Mouse (Mus musculus): Measurements from ENCODE around the gene Arfgap3.
"Not testable (repeated sequence)": the region's sequence is repeated elsewhere in the genome, so short reads cannot be mapped to it uniquely, and the experiment has no call there.

Arfgap3 gene

DNA sequence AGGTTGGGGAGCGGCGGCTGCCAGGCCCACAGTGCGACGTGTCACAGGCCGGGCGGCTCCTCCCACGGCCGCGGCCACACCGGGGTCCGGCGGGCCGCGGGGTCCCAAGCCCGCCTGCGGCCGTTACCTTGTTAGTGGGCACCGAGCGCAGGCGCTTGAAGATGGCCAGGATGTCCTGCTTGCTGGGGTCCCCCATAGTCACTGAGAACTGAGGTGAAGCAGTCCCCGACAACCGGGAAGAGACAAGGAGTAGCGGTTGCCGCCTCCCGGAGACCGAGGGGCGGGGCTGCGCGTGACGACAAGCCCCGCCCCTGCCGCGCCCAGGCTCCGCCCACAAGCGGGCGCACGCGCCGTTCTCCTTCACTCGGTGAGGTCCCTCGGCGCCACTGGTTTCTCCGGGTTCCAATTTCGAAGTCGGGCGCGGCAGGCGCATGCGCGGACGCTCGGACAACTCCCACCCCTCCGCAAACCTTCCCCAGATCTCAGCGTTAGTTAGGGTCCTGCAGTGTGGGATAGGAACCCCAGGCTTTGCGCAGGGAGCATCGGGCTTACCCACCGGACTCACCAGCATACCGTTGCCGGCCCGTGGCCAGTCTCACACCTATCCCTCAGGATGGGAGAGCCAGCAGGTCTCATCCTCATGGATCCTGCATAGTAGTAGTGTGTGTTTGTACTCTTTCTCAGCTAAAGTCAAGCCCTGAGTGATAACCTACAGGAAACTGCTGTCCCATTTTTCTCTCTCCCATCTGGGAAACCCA is at the start of gene Arfgap3:
Gene Arfgap3, minus strand, starts transcription at position 294 of the 758 bp plus-strand sequence.
- DNase-seq = peak; percentile 96

DNA sequence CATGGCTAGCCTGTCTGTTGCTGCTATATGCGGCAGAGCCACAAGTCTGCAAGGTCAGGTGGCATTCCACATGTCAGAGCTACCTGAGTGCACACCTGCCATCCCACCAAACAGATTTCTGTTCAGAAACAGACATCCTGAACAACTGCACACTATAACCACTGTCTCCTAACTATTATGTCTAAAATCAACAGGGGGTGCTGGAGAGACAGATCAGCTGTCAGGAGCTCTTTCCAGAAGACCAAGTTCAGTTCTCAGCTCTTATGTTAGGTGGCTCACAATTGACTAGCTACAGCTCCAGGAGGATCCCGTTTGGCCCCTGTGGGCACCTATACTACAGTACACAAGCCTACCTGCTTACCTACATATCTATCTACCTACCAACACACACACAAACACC is 42.7 kb upstream of the Arfgap3 start:
- DNase-seq = no peak

DNA sequence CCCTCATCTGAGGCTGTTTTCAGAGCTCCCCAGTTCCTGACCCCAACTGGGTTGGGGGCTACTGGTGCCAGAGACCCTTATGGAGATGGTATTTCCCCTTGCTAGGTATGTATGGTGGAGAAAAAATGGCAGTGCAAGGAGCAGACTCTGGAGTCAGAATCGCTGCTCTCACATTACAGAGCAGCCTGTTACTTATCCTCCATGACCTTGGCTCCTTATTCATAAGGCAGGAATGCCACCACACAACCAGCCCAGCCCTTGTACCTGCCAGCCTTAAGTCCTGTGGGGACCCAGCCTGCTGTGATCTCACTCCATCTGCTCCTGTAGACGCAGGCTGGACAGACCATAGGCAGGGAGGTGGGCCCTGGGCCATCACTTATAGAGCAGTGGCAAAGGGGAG is 37.9 kb upstream of the Arfgap3 start:
- no peak for DNase-seq

DNA sequence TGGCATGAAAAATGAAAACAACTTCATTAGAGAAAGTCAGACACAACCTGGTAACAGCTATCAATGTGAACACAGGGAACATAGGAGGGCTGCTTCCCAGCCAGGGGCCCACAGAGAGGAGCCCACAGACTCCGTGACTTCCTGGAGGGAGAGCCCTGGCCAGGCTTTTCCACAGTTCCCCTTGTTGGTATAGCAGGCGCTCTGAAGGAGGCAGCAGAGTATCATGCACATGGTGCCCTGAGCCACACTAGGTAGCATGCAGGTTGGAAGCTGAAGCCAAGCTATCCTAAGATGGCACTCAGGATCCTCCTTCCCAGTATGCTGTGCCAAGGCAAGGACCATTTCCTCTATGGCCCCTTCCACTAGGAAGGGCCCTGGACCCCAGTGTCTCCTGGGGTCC is 33.6 kb upstream of the Arfgap3 start:
- no peak for DNase-seq

DNA sequence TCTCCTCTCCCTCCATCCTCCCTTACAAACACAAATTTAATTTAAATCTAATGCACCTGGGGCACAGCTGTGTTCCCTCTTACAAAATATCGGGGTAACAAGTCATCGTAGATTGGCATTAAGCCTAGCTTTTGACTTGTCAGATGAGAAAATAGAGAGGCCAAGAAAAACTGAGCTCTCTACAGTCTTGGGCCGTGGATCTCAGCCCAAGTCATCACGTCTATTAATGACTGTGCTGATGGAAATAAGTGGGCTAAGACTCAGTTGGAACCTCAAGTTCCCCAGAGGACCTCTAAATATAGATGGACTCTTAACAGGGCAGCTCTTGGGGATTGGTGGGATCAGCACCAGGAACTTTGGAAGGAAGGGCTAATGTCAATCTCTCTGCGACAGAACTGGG is 33.1 kb upstream of the Arfgap3 start:
- DNase-seq = no peak

DNA sequence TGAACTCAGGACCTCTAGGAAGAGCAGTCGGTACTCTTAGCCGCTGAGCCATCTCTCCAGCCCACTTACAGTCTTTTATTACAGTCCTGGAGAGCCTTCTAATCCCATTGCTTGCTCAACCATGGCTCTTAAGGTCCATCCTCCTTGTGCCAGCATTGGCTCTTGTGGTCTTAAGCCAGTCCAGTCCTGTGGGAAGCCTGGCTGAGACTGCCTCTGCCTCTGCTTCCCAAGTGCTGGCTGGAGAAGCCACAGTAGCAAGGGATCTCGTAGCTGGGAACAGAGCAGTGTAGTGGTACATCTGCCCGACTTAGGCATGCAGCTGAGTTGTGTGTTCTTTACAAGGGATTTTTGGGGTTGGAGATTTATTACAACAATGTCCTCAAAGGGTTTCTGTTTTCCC is 32.4 kb upstream of the Arfgap3 start:
- no peak for DNase-seq

DNA sequence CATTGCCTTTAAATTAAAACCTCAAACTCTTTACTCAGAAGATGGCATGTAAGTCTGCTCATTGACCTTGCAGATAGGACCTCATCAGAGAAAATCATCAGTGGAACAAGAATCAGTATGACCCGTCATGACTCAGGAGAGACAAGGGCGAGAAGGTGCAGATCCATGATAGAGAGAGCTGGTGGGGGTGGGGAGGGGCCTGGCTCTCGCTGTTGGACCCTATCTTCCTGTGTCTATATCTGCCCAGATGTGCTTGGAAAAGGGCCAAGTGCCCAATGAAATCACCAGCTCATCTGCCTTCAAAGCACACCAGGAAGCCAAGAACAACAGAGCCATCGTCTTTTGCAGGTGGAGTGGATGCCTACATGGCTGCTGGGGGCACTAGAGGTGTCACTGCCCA is 27.1 kb upstream of the Arfgap3 start:
- no peak for DNase-seq

DNA sequence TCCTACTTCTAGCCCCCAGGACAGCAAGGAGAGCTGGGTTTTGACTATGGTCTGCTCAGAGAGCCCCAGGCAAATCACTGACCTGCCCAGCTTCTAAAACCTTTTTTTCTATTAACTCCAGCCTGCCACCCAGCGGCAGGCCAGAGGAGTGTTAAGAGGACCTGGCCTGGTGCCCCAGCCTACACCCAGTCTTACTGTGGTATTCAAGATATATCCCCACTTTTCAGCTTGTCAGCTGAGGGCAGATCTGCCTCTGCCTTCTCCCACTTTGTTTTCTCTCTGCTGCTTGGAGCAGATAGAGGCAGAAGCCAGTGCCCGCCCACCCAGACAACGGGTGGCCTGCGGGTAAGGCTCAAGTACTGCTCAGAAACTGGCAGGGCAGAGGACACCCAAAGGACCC is 25.1 kb upstream of the Arfgap3 start:
- DNase-seq = peak; percentile 12

DNA sequence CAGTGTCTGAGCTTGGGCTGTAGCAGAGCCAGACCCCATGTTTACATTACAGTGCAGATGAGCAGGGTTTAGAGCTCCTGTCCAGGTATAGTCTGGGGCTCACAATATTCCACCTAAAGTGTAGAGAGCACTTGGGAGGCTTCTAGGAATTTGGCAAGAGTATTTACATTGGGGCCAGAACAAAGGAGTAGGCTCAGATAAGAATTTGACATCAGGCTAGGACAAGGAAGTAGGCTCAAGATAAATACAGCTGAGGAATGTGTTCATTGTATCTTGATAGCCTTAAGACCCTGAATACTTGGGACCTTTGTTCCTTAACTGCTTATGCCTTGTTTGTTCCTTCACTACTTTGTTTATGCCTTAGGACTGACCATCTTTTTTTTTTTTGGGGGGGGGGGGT is 24.0 kb upstream of the Arfgap3 start:
- DNase-seq = no peak

DNA sequence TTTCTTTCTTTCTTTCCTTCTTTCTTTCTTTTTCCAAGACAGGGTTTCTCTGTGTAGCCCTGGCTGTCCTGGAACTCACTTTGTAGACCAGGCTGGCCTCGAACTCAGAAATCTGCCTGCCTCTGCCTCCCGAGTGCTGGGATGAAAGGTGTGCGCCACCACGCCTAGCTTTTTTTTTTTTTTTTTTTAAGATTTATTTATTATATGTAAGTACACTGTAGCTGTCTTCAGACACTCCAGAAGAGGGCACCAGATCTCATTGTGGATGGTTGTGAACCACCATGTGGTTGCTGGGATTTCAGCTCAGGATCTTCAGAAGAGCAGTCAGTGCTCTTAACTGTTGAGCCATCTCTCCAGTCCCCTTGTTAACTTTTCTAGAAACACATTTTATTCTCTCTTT is 18.7 kb upstream of the Arfgap3 start:
- DNase-seq = not testable (repeated sequence)

DNA sequence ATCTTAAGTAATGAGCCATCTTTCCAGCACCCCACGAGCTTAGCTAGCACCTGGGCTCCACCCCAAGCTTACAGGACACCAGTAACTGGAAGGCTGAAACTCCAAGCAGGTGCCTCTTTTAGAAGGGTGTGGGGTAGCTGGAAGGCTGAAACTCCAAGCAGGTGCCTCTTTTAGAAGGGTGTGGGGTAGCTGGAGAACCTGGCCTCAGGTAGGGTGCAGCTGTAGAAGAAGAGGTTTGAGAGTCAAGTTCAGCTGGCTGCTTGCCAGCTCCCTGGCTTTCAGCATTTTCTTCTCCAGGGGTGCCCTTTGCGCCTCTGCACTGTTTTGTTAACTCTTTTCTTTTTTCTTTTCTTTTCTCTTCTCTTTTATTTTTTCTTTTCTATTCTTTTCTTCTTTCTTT is 18.2 kb upstream of the Arfgap3 start:
- no peak for DNase-seq

DNA sequence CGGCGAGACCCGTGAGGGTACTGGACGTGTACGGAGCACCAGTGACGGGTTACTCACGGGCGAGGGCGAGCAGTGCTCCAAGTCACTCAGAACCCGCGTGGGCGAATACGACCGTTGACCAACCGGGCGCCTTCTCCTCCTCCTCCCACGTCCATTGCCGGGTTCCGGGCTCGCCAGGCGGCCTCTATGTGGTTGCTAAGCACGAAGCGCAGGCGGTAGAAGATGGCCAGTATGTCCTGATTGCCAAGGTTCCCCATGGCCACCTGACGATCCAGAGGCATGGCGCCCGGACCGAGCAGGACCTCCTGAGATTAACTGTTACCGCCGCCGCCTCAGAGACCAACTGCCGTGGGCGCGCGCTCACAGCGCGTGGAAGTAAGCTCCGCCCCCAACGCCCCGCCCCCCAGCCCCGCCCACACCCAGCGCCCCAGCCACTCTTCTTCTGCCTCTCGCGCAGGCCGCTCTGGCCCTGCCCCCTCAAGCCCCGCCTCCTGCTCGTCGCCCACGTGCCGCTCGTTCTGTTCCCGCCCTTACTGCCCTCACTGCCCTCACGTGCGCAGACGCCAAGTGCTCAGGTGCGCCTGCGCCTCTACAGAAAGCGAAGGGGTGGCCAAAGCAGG is 17.0 kb upstream of the Arfgap3 start:
- peak; percentile 42 for DNase-seq

DNA sequence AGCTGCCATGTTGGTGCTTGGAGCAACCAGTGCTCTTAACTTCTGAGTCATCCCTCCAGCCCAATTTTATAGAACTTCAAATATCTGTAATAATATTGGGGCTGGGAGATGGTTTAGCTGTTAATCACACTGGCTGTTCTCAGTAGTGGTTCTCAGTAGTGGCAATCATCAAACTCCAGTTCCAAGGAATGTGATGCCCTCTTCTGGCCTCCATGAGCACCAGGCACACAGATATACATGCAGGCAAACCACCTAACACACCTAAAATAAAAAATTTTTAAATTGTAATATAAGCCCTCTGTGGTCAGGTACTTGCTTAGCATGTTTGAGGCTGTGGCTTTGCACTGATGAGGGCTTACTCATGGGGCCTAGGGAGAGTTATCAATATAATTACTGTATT is 15.7 kb upstream of the Arfgap3 start:
- no peak for DNase-seq

DNA sequence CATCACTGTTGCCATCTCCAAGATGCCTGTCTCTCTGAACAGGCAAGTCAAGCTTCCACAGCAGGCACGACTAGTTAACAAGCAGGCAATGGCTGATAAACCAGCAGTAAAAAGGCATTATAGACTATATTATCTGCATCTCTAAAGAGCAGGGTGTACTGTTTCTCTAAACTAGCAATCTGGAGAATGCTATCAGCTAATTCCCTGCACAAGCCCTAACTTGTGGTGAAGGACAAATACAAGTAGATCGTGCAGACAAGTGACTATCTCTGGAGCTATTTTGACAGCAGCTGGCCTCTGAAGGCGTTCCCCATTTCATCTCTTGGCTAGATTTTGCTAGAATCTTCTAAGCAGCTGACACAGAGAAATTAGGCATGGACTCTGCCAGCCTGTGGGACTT is 14.1 kb upstream of the Arfgap3 start:
- DNase-seq = no peak

DNA sequence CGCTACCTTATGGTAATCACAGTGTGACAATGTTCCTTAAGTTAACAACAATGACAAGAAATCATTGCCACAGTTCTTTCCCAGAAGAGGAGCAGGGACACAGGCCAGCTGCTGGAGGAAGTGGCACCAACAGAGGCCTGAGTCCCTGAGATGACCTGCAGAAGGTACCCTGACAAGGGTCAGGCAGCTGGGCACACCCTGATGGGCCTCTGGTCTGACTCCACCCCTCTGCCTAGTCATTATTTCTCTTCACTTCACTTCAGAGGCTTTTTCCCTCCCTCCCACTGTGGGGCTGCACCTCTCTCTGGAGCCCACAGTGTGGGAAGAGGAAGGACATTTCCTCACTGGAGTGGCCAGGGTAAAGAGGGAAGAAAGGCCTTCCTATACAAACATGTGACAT is 12.8 kb upstream of the Arfgap3 start:
- not testable (repeated sequence) for DNase-seq

DNA sequence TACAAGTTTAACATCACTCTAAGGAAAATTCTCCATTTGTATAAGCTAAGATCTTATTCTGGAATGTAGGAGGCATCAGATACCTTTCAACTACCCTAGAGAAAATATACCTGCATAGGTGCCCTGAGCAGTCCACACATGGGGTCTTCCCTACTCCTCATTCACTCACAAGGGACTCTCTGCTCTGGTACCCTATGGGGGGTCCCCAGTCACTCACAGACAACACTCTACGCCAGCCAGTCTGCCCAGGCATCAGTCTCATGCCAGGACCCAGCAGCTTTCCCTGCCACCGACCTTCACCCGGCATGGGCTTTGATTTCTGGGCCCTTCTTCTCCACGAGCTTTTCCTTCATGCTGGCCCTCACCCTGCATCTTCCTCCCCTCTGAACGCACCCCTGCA is 10.9 kb upstream of the Arfgap3 start:
- not testable (repeated sequence) for DNase-seq

DNA sequence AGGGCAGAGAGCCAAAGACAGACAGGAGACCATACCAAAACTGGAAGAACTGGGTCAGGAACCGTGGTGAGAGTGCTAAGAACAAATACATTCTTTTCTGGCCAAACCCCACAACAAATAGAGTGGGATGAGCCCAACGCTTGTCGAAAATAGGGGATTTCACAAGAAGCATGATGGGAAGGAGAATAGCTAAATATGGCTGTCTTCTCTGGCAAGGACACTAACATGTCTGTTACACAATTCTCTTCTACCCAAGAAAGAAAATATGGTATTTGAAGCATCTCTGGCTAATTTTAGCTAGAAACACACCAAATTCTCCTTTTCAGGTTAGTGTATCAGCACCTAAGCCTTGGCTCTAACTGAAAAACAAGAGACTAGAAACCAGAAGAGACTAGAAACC is 10.1 kb upstream of the Arfgap3 start:
- DNase-seq = no peak

DNA sequence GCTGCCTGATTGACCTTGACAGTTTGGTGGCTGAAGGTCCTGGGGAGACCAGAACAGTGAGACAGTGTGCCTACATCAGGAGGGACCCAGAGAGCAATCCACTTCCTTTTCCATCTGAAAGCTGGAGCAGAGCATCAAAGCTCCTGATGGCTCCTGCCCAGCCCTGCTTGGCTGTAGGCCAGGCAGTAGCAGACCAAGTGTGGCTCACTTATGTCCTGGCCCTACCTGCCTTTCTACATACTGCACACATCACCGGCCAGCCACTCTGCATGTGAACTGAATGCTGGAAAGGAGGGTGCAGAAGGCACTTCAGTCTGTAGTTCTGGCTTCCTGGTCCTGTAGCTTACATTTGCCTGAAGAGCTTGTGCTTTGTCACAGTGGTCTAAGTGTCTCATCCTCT is 8.4 kb upstream of the Arfgap3 start:
- no peak for DNase-seq

DNA sequence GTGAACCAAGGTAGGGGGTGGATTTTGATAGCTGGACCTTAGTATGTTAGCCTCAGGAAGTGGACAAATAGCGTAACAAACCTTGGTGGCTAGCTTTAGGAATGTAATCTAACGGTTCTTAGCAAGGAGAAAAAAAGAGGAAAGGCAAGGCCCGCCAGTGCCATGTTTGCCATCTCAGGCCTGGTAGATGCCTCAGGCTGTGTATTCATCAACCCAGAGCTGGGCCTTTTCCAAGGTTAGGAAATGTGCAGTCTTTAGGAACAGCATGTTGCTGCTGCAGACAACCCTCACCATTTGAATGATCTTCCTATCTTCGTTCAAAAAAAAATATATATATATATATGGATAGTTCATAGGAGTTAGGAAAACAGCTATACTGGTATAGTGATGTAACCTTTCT is 1.5 kb upstream of the Arfgap3 start:
- DNase-seq = no peak

DNA sequence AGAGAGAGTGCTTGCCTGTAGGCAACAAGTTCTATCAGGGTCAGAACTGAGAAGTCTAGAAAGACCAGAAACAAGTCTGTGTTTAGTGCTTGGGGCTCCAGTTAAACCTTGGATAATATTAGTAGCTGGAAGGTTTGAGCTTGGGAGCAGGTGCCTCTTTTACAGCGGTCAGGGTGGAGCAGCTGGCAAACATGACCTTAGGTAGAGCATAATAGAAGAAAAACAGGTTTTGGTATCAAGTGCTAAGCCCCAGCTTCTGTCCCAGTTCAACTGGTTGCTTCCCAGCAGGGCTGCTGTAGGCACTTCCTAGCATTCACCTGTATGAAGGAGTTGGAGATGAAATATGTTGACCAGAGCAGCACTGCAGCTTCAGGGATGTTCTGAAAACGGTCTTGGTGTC is 812 bp upstream of the Arfgap3 start:
- no peak for DNase-seq

DNA sequence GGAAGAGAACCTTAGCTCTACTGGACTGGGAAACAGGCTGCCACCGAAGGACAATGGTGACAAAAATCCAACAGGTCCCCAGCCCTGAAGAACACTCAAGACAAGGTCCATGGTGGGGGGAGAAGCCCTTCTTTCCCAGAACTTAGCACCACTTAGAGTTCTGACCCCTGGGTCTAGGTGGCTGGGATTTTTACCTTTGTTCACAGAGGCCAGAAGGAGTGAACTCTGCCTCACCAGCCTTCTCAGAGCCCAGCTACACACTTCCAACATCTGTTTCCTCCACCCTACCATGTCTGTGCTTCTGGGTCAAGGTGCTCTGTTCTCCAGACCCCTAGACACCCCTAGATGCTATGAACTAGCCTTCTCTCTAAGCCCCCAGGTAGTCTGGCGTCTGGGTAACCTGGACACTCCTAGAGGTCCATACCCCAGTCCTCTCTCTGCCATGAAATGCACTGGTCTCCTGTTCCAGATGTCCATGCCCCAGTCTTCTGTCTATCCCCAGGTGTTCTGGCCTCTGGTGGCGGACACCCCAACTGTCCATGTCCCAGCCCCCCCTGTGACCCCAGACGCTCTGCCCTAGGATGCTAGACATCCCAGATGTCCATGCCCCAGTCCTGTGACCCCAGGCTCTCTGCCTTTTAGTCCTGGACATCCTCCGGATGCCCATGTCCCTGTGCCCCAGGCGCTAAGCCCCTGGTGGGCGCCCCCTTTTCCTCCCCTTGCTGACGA is 658 bp downstream of the Arfgap3 start:
- no peak for DNase-seq

DNA sequence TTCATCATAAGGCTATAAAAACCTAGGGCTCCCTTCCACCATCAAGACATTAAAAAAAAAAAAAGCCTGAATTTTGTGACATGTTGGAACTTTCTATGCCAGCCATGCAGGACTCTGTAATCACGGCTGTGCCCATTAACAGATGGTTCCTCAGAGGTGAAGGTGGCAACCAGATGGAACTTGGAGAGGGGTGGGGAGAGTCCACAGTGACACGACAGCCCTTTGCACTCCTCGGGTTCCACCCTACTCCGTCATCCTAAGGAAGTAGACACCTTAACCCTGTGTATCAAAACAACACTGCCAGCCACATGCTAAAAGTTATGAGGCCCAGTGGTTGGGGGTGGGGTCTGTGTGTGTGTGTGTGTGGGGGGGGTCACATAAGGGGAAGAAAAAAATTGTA is 1.3 kb downstream of the Arfgap3 start:
- DNase-seq = no peak

DNA sequence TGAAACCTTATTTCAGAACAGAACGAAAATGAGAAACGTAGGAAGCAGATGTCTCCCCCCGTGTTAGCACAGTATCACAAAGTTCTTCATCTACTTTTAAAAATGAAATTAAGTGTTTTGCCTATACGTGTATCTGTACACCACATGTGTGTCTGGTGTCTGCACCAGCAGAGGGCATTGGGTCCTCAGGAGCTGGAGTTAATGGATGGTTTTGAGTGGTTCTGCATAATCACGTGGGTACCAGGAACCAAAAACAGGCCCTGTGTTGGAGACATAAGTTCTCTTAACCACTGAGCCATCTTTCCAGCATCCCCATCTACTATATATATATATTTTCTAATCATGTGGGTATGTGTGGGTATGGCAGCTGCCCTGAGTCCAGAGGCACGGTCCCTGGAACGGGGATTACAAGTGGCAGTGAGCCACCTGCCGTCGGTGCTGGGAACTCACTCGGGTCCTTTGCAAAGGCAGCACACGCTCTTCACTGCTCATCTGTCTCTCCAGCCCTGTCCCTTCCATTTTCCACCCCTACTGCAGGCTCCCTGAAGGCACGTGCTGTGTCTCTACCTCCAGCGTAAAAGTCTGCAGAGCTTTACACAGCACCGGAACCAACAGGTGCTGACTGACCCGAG is 4.0 kb downstream of the Arfgap3 start:
- no peak for DNase-seq

DNA sequence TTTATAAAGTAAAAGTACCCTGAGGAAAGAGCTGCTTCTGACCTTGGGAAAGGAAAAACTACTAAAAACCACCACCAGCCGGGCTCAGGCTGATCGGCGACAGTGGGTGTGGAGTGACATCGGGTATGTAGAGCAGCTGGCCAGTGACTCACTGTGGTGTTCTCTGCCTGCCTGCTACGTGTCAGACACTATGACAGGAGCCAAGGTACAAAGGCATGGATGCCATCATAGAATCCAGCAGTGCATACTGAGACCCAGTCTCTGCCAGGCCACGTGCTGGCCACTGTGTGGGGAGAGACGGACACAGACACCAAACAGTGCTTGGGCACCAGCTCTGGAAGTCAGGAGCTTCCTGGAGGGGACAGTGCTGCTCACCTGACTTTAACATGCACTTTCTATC is 5.1 kb downstream of the Arfgap3 start:
- no peak for DNase-seq

All from thymus, postnatal 14 days (tissue).